Mouse (Mus musculus) frontal cortex, postnatal 25 days (tissue): Measurements from ENCODE around the gene Cldn12.

Experiments
- DNase-seq, 2 experiments: peaks; one replicate each; pipeline ENCODE4 v3.0.0; 2022; ENCODE audit warnings: low spot score in 2 of 2

The Cldn12 gene

DNA sequence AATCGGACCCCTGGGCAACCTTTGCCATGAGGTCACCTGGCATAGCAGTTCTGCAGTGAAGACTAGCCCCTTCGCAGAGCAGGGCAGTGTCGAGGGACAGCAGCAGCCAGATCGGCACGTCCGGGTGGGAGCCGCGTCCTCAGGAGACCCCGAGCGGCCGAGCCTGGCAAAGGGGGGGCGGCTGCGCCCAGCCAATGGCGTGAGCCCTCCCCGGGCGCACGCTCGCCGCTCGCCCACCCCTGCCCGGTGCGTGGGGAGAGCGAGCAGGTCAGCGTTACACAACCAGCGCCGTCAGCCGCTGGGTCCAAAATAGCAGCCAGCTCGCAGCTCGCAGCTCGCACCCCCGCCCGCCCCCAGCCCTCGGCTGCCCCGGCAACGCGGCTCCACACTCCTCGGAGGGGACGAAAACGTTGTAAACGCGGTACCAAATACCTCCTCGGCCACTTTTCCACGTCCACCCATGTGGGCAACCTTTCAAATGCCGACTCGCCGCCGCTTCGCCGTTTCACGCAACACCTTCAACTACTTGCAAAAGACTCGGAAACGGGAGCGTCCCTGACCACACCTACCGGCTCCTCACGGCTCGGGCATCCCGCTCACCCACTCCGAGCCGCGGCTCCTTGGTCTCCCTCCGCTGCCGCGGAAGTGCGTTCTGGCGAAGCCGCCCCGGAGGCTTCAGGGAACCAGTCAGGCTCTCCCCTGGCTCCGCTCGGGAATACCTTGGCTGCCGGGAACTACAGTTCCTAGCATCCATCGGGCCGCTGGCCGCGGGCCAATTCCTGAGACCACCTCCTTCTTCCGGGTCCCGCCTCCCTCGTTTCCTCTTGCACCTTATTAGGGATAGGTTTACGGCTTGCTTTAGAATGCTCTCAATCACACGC, at the start of gene Cldn12:
TSS of gene Cldn12 (minus strand) at position 763 of the 881 bp plus-strand sequence.
- peak; percentile 95 to 96 for DNase-seq

DNA sequence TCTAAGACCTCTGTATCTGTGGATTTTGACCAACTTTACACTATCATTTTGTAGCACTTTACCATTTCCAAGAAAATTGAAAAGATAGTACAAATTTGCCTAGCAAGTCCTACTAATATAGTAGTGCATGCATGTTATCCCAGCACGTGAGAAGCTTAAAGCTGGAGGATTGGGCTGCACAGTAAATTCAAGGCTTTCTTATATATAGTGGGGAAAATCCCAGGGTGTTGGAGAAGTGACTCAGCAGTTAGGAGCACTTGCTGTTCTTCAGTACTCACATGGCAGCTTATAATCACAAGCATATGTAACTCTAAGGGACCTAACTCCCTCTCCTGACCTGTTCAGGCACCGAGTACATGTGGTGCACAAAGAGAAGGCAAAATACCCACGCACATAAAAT, 47.7 kb upstream of the Cldn12 start:
- DNase-seq, result no peak

DNA sequence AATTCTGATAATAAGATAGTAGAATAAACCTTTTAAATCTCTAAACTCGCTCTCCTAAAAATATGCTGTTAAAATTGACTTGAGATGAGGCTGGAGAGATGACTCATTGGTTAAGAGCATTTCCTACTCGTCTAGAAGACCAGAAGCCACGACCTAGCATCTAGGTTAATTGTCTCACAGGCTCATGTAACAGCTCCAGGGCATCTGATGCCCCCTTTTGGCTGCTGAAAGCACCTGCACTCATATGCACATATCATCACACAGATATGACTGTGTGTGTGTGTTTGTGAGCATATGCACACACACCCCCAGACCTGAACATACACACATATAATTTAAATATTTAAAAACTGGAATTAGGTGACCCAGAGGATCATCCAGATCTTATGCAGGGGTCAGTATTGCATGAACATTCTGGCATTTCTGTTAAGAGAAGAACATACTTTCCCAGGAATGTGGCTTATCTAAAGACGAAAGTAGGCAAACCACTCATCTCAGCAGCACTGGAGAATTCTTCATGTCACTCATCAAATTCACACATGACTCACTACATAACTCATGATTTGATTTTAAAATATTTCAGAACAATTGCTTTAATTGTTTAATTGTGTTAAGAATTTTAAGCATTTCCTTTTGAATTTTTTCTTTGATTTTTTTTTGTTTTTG, 46.4 kb upstream of the Cldn12 start:
- DNase-seq, result no peak

DNA sequence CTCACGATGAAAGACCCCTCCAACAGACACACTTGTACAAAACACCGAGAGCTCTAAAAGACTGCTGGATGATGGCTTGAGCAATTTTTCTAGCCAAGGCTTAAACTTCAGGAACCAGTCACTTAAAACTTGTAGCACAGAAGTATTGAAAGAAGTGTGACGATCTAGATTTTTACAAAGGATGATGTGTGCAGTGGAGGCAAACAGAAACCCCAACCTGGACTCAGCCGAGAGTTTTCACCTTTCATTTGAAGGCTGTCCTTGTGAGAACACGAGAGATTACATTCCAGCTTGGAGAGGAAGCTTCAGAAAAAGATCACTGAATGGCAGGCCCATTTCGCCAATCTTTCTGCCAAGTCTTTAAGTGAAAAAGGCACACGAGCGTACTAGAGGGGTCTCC, 45.0 kb upstream of the Cldn12 start:
- DNase-seq, result no peak

DNA sequence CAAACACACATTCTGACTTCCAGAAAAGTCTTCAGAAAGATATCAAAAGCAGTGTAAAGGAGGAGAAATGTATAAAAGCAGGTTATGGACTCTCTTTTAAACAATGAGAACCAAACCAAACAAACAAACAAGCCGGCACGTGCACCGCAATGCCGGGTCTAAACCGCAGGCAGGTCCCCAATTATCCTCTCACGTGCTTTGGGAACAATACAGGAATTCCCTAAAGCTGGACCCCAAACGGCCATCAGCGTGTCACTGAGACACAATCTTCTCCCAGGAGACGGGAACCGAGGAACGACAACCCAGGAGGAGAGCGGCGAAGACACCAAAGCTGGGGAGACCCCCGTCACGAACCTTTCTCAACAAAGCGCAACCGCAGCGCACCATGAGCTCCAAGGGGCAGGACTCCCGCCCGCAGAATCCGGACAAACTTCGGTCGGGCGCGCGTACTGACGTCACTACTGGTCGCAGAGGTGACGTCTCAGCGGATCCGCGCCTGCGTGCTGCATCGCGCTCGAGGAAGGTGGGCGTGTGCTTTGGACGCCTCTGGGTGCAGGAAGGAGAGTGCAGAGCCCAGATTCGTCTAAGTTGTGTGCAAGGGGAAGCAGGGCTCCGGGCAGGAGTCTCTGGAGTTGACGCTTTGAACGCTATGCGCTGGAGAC, 44.5 kb upstream of the Cldn12 start, which contains the start of gene Gtpbp10:
TSS of gene Gtpbp10 (minus strand) at position 460 of the 662 bp plus-strand sequence.
- peak; percentile 84 to 88 for DNase-seq

DNA sequence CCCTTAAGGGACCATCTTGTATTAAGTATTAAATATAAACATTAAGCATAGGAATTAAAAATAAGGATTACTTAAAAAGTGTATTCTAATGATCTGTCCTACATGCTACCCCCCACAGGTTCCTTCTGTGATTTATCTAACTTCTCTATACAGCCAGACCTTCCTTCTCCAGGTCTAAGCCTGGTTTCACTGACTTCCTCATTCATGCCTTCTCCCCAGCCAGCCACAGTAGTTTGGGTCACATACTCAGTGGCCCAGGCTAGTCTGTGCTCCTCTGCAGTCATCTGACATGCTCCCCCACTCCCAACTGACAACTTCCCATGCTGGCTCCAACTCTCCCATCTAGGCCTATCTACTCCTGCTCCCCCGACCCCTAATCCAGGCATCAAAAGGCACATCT, 36.4 kb upstream of the Cldn12 start:
- no peak for DNase-seq

DNA sequence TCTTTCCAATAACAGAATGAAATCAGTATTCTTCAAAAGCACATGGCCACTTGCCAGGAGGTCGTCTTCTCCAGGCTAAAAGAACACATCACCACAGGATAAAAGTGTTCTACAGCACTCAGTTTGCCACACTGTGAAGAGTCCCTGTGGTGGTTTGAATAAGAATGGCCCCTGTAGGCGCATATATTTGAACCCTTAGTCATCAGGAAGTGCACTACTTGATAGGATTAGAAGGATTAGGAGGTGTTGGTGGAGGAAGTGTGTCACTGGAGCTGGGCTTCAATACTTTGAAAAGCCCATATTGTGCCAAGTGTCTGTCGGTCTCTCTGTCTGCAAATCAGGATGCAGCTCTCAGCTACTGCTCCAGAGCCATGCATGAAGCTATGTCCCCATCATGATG, 25.6 kb upstream of the Cldn12 start:
- no peak for DNase-seq

DNA sequence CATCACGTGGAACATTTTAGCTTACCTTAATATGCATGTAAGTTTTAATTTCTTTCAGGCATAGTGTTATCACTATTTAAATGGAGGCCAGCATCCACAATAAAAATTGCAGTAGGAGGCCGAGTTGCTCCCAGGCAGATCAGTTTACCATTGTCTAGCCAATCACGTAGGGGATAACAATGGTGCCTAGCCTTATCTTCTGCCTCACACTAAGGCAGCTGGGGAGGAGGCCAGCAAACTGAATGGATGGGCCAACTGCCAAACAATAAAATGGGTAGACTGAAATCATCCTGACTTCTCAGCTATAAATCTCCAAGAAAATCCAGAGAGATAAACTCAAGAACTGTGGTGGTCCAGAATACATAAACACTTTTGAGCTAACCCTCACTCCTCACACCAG, 25.0 kb upstream of the Cldn12 start:
- DNase-seq, result no peak

DNA sequence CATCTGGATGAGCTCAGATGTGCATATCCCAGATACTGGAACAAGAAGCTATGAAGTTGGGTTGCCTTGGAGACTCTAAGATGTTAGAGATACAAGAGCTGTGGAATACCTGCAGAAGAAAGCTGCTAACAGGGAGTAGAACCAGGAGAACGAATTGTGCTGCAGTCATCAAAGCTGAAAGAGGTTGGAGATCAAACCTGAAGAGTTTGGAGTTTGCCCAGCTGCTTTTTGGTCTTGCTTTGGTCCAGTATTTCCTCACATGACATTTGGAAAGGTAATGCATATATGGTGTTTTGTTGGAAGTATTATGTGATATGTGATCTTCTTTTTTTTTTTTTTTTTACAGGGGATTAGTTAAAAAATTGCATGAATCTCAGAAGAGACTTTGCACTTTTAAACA, 21.4 kb upstream of the Cldn12 start:
- no peak for DNase-seq

DNA sequence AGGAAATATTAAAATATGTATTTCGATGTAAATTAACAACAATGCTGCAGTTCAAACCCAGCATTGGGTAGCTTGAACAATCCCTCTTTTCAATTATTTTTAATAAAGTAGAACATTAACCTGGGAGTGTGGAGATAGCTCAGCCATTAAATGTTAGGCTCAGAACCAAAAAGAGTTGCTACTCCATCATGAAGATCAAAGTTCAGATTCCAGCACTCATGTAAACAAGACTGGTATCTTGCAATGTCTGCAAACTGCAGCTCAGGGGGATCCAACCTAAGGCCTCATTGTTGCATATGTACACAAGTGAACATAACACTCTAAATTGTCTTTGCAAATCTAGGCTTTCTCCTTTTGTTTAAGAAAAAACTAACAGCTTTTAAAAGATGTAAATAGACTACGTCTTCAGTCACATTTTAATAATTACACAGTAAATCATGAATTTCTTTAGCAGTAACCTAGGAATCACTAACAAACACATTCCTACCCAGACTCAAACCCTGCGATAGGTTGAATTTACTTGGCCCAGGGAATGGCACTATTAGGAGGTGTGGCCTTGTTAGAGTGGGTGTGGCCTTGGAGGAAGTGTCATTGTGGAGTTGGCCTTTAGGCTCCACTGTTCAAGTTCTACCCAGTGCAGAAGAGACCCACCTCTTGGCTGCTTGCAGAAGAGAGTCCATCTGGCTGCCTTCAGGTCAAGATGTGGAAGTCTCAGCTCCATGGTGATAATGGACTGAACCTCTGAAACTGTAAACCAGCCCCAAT, 19.1 kb upstream of the Cldn12 start:
- no peak for DNase-seq

DNA sequence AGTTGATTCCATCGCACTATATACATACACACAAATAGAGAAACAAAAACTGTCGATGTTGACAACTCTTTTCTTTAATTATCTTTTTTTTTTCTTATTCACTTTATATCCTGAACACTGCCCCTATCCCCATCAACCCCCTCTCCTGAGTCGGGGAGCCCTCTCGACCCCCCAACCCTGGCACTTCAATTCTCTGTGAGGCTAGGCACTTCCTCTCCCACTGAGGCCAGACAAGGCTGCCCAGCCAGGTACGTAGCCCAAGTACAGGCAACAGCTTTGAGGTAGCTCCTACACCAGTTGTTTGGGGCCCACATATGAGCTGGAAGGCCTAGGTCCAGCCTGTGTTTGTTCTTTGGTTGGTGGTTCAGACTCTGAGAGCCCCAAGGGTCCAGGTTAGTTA, 653 bp upstream of the Cldn12 start:
- no peak for DNase-seq

DNA sequence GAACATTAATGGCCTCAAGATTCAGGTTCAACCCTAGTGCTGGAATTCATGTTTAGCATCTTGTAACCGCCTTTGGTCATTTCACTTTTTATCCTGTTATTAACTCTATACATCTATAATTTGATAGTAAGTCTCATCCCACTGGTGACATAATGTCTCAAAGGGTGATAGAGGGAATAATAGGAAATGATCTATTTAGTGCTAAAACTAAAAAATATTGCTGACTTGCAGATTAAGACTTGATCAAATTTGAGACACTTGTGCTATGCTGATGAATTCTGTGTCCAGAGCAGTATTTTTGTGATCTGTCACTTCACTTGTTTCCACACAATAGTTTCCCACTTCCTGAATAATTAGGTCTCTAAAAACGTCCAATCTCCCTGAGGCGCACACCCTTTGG, 3.4 kb downstream of the Cldn12 start:
- no peak for DNase-seq

DNA sequence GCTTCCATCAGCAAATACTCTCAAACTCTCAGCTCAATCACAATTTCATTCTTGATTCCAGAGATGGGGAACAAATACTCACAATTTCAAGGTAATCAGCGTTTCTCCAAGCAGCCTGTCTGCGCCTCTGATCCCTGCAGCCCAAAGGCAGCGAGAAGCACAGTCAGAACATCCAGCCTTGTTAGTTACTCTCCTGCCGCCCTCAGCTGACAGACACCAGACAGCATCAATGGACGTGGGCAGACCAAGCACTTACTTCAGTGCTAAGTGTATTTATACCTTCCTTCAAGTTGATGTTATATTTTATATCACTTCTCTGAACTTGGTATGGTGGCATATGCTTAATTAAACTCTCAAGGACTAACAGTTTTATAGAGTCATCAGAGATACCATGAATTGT, 3.8 kb downstream of the Cldn12 start:
- peak in 1 of 2 experiments; percentile 26 for DNase-seq

DNA sequence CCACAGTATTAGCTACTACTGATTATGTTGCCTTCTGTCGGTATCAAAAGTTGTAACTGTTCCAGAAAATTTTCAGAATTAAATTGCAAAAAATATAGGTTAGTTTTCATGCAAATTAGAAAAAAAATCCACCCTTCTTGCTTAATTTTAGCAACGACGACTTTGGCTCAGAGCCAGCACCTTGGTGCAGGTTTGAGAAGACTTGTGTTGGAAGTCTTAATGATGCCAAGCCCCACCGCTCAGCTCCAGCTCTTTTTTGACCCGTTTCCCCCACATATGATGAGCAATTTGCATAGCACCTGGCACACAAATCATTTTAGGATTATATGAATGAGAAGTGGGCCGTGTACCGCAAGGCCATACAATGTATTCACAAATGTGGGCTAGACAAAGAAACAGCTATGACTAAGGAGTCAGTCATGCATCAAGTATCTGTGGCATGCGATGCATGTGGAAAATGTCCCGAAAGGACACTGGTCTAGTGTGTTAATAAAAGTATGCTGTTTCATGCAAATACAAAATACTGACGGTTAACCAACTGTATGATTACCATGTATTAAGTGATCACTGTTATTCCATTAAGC, 4.4 kb downstream of the Cldn12 start:
- no peak for DNase-seq

DNA sequence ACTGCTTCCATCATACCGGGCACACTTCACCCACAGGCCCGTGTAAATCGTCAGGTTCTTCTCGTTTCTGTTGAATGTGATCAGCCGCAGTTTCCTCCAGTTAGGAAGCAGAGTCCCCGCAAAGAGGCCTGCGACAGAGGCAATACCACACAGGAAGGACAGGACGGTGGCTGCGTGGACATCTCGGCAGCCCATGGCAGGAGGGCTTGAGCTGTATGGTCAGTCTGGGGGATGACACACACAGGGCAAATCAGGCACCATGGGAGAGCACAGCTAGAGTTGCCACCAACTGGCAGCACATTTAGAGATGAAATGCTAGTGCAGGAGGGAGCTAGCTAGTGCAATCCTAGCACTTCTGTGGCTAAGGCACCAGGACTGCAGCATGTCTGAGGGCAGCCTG, 6.5 kb downstream of the Cldn12 start:
- no peak for DNase-seq

DNA sequence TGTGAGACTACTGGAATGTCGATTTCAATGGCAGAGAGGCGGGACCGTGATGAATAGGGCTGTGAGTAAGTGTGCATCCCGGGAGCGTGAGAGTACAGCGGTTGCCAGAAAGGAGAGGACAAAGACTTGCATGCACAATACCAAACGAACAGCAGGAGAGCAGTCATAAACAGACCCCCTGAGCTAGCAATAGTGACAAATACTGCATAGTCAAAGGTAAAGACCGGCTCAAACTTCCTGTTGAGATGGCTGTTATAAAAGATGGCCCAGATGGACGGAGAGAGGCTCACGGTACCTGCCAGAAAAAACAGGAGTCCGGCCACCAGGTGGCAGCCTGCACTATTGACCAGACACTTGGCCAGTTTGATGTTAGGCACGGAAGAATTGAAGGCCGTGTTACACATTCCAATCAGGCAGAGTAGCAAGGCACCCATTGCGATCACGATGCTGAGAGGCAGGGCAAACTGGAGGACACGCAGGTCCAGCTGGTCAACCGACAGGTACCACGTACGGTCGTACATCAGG, 7.0 kb downstream of the Cldn12 start:
- DNase-seq, result peak; percentile 38 to 46

DNA sequence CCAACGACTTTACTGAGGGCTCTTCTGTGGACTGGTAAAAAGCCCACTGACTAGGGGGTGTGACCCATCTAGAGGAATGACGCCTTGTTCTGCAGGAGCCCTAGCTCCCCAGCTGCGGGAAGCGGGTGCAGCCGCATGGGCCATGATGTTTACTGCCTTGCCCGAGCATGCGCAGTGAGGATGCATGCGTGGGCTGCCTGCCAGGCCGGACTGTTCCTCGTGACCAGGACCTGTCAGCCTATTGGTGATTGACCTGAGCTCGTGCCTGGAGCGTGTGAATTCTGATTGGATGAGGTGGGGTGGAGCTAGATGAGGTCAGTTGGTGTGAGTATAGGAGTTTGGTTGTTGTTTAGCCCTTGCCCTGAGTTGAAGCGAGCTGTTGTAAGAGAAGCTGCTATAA, 10.3 kb downstream of the Cldn12 start:
- no peak for DNase-seq

DNA sequence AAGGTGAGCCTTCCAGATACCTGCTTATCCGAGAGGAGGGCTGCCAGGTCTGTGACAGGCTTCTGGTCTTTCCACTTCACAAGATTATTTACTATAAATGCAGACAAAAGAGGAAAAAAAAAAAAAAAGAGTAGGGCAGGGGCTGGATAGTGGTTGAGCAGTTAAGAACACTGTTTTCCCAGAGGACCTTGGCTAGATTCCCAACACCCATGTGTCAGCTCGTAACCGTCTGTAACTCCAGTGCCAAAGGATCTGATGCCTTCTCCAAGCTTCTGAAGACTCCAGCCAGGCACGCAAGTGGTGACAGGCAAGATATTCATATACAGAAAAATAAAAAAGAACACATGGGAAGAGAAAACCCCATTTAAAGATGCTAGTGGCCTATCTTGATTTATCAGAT, 11.4 kb downstream of the Cldn12 start:
- no peak for DNase-seq

DNA sequence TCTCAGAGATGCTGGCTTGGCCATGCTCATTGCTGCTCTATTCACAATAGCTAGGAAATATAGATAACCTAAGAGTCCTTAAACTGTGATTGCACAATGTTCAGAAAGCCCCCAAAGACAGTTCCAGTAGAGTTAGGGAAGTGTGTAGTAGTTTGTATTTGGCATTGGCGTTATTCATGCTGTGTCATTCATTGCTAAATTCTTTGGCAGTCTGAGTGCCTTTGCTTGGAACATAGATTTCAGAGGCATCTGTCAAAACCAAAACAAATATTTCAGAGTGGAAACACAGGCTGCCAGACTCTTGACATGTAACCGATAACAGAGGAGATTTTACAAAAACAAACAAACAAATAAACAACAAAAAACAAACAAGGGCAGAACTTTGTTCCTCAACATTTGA, 13.2 kb downstream of the Cldn12 start:
- no peak for DNase-seq

DNA sequence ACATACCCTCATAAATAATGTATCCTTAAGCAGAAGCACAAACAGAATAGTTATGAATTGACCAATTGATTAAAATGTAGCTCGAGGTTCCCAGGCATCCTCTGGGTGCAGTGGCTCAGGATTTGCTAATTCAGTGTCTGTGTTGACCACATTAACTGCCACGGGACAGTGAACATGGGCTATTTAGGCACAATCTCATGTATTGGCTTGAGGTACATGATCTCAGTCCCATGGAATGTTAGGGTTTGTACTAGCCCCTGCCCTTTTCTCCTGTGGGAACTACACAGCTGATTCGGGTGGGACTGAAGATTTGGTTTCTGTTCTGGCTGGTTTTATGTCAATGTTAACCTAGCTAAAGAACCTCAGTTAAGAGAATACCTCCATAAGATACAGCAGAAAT, 18.4 kb downstream of the Cldn12 start:
- DNase-seq, result no peak

DNA sequence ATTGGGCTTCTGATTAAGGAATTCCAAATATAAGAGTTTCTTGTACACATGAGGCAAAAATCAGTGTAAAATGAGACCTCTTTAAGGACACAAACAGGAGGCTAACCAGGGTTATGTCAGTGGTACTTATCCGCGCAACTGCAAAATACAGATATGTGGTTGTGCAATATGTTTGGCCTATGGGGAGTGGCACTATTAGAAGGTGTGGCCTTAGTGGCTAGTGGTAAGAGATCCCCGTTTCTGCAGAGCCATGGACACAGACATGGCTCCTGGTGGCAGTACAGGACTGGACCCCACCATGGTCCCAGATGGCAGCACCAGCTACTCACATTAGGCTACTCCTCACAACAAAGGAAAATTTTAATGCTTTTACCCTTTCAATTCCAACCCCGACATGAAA, 19.7 kb downstream of the Cldn12 start:
- no peak for DNase-seq
